Mouse (Mus musculus) retina, embryonic 14.5 days (tissue): ENCODE measurements at regions not wholly inside any gene's neighbourhood (a gene's known extent, or its start where the extent isn't known, plus 50 kb on each side); places are given as distances from the start of the nearest gene placed in this dataset.

ENCODE experiments used
- DNase-seq: peaks from one replicate; pipeline ENCODE4 v3.0.0-alpha.2; 2015; ENCODE audit warnings: low spot score

- DNase-seq: no peak
Observed at GRCm38 (mm10) chr2:84183624-84184287, 193.4 kb downstream of the Gm13691 start.

DNA sequence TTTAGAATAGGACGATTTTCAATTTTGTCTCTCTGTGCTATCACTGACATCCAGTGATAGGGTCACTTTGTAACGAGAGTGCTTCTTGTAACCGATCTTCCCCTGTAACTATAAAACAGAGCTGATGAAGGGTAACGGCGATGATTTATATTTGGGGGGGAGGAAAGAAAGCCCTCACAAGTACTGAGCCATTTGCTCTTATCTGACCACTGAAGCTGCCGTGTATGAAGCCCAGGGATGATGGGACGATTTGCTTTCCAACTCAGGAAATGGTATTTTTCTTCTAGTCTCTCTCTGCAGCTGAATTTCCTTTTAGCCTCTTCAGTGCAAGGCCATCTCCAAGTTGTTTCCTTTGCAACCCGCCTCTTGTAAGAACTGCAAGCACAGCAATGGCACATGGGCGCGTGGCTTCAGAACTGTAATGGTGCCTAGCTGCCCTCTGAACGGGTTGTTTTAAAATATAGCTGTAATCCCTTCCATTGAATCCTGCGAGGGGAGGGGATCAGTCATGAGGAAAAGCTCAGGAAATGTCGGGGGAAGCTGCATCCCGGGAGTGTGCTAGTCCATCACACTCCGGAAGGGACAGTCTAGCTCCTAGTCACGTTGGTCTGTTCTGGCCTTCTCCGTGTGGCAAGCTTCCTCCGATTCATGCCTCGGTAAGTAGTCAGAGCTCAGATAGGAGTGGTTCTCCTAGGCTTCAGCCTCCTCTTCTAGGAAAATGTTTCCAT is 194.1 kb downstream of the Gm13691 start:
- DNase-seq: no peak

GRCm38 (mm10) chr2:84185016-84185330 is 194.6 kb downstream of the Gm13691 start:
- DNase-seq: no peak

- peak; percentile 31 for DNase-seq
Observed at GRCm38 (mm10) chr2:84186126-84186701, 195.9 kb downstream of the Gm13691 start.

DNA sequence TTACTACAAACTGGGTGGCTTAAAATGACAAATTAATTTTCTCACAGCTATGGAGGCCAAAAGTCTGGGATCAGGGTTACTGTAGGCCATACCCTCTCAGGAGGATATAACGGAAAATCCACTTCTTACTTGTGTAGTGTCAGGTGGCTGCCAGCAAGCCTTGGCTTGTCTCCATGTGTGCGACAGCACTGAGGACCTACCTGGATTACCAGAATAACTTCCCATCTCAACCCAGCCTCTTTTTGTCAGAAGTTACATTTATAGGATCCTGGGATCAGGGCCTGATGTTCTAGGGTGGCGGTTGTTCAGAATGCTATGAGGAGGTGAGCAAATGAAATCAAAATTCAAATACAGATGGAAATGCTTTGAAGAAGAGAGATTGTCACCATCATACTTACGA is 197.1 kb downstream of the Gm13691 start:
- DNase-seq: no peak

DNA sequence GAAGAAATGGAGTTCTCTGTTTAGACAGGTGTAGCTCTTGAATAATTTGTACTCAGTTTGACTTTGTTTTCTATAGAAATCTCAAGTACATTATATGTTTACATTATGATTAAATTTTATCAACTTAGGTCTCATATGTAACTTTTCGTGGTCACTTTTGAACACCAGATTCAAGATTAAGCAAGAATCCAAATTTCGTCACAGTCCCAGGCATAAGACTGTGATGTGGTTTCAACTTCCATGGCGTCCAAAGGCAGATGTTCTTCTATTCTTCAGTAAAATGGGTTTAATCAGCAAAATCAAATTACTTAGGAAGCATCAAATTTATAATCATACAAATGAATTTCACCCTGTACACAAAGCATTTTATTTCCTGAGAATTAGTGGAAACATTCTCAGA is 198.9 kb downstream of the Gm13691 start:
- no peak for DNase-seq

DNA sequence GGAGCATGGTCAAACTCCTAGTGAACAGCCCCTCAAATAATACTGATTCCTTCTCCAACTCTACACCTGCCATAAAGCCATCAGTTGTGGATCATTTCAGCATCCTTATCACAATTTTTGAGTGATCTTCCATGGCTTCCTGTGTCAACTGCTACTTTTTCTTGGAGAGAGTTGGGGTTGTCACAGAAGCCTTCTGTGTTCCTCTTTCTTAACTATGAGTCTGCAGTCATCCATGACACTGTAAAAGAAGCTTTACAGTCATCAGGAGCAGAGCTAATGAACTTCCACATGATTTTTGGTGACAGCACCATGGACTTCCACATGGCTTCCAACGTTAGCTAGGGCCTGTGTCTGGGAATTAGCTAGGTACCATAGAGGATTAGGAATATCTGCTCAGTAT is 208.1 kb downstream of the Calcrl start:
- DNase-seq: no peak

- DNase-seq: no peak
Observed at GRCm38 (mm10) chr2:84222049-84222448, 203.2 kb downstream of the Calcrl start.

GRCm38 (mm10) chr2:84229777-84230176 is 195.4 kb downstream of the Calcrl start:
- DNase-seq: no peak

DNA sequence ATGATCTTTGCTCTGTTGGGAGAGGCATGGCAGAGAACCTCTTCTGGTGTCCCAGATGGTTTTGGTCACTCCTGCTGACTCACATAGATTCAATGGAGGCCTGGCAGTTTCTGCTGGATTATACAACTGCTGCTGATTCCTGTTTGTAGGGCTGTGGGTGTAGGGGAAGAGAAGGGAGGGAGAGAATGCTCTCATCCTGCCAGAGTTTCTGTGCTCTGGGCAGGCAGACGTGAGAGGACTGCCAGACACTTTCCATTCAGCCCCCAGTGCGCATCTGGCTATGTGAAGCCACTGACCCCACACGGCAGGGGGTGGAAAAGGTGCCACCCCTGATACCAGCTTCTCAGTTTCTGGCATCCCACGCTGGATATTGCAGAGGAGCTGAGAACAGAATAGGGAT is 189.6 kb downstream of the Calcrl start:
- DNase-seq: no peak

- DNase-seq: peak; percentile 33
Observed at GRCm38 (mm10) chr2:84241244-84241643, 184.0 kb downstream of the Calcrl start.

DNA sequence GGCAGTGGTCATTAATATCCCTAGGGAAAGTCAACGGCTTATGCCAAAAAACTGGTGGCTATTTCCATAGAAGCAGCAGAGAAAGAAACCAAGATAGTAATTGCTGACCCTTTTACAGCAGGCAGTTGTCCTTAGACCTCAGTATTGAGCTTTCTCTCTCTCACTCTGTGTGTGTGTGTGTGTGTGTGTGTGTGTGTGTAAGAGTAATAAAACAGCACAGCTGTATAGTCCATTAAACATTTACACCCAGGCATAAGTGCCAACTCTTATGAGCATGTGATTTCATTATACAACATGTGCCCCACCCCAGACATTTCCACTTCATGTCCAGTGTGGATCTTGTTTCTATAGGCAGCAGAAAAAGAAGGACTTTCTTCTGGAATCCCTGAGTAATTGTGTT is 183.2 kb downstream of the Calcrl start:
- DNase-seq: peak; percentile 13

GRCm38 (mm10) chr2:84245900-84246299 is 179.3 kb downstream of the Calcrl start:
- DNase-seq: no peak

DNA sequence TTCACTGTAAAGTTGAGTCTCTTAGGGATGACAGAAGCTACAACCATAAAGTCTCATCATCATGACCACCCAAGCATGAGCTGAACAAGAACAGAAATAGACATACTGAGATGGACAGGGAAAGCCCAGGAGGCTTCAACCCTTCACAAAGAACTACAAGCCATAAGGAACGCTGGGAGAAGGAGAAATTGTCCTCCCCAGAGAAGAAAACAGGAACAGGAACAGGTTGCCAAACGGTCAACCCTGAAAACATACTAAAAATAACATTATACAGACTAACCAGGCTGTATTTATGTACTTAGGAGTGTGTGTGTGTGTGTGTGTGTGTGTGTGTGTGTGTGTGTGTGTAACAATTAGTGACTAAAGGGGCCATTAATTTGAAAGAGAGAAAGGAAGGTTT is 178.6 kb downstream of the Calcrl start:
- no peak for DNase-seq

DNA sequence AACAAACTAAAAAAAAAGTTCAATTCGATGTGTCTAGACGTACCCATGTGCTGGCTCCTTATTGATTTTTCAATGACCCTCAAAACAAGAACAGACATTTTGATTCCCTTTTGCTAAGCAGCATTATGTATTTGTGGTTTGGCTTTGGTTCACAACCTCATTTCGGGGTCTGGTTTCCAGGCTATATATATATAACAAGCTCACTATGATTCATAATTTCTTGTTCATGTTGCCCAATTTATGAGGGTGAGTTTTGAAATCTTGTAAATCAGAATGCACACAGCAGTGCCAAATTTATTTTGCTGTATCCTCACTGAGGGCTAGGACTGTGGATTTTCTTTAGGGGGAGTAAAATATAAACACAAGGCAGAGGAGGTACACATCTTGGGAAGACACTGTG is 177.0 kb downstream of the Calcrl start:
- no peak for DNase-seq

GRCm38 (mm10) chr2:84249871-84250270 is 175.3 kb downstream of the Calcrl start:
- DNase-seq: no peak

GRCm38 (mm10) chr2:84252076-84252475 is 173.1 kb downstream of the Calcrl start:
- no peak for DNase-seq

DNA sequence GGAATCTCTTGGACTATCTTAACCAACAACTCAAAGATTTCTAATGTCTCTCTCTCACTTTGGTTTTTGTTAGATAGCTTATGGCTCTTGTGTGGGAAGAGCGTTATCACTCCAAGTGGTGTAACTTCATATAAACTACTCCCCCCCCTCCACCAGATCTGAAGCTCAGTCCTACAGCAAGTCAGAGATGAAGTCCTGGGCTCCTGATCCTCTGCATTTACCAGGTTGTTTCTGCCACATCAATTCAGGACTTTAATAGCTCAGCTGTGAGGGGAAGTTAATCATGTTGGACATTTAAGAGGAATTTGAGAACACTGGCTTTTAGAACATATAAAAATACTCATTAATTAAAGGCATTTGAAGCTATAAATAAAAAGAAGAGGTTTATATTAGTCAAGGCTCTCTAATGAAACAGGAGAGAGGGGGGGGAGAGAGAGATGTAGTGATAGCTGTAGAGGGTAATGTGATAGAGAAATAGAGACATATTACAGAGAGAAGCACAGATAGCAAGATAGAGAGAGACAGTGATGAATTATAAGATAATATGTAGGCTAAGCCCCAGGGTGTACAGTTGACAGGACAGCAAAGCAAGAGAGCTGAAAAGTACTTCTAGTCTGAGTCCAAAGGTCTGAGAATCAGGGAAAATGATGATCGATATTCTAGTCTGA is 166.7 kb downstream of the Calcrl start:
- no peak for DNase-seq

DNA sequence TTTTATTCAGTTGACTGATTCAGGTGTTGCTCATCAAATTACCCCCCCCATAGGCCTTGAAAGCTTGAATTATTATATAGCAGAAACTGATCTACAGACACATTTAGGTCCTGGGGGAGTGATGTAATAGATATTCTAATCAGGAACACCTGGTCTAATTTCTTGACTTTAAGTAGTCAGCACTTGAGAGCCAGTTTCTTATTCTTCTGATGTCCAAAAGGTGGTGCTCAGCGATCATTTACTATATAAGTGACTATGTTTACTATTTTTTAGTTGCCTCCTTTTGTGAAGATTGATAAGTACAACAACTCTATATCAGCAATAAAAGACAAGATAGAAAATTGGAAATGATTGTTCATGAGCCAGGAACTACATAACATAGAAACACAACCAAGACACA is 166.0 kb downstream of the Calcrl start:
- DNase-seq: no peak

DNA sequence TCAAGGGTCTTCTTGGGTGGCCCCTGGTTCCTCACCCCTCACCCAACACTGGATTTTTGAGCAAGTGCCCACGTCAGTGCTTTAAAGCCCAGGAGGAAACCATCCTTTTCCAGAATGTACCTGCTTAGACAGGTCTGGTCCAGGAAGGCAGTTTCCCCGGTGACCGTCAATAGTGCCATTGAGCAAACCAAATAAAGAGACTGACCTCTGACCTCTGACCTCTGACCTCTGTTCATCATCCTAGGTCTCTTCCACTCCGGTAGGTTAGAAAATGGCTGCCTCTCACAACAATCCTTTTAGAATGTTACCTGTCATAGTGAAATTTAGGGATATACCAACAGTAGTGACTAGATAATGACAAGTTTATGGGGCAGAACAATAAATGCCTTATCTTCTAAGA is 164.5 kb downstream of the Calcrl start:
- DNase-seq: no peak

DNA sequence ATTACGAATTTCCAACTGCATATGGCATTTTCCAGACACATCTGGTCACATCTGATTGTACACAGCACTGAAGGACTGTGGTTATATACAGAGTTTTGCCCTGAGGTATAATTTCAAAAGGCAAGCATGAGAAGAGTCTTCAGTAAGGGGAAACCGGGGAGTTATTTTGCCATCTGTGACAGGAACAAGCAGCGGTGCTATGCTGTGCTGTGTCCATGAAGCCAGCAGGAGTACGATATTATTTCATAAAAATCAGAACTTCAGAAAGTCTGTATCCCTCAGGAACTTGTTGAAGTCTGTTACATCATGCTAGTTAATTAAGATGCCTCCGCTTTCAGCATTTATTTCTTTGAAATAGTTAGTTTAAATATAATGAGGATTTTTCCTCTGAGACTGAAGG is 163.7 kb downstream of the Calcrl start:
- no peak for DNase-seq

DNA sequence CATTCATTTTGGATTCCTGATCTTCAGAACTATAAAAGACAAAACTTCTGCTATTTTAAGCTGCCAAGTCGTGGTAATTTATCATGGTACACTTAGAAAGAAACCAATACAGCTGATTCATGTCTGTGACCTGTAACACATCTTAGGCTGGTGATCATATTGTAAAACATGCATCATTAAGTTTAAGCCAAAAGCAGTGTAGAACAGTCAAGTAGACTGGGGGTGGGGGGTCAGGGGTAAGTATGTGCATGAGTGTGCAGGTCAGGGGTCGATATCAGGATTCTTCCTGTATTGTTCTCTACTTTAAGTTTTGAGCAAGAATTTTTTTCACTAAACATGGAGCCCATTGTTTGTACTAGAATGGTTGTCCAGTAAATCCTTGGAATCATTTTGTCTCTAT is 160.7 kb downstream of the Calcrl start:
- DNase-seq: no peak

DNA sequence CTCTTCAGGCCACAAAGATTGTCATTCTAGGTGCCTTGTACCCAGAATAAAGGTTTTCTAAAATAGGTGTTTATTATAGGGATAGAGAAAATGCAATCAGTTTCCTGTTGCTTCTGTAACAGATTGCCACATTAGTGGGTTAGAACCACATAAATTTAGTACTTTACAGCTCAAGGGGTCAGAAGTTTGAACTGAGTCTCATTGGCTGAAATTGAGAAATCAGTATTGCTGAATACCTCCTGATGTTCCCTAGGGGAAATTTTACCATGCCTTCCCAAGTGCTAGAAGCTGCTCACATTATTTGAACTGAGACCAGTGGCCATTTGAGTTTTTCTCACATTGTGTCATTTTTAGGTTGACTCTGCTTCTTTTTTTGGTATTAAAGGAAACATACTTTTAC is 160.2 kb downstream of the Calcrl start:
- DNase-seq: no peak
